Mouse (Mus musculus) fat pad, adult 2 months (tissue): Measurements from ENCODE around the gene 2510009E07Rik.
"Not testable (repeated sequence)": the region's sequence is repeated elsewhere in the genome, so short reads cannot be mapped to it uniquely, and the experiment has no call there.

Experiments
- DNase-seq: peaks from one replicate; pipeline ENCODE4 v3.0.0-alpha.2; 2011; ENCODE audit warnings: low read depth, low spot score; ENCODE audit errors: extremely low read depth

The 2510009E07Rik gene

DNA sequence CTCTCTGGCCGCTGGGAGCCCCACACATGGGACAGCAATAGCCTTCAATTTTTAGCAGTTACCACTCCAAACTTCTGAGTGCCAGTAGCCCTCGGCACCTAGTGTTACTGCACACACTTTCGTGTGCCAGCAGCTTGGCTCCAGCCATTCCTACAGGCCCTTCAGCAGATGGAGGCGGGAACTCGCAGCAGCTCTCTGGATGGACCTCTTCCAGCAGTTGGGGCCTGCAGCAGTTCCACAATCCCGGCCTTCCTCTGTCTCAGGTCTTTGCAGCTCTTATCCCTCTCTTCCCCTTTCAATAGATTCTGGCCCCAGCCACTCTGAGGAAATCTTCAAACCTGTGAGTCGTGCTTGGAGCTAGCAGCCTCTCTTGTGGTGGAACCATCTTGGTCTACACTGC lies 17.7 kb downstream of the 2510009E07Rik start:
- DNase-seq: peak; percentile 45

DNA sequence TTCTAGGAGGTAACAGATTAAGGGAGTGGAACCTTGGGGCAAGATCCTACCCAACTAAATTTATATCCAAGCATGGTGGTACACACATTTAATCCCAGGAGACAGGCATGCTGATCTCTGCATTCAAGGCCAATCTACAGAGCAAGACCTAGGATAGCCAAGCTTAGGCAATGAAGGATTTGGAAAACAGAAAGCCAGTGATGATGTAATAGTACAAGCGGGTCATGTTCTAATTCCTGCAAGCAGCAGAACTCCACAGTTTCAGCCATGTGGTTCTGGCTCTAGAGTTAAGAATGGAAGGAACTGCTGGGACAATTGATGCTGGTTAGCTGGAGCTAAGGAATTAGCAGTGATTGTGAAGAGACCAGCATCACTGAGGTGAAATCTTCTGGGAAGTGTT lies 20.8 kb downstream of the 2510009E07Rik start:
- DNase-seq: peak; percentile 11

DNA sequence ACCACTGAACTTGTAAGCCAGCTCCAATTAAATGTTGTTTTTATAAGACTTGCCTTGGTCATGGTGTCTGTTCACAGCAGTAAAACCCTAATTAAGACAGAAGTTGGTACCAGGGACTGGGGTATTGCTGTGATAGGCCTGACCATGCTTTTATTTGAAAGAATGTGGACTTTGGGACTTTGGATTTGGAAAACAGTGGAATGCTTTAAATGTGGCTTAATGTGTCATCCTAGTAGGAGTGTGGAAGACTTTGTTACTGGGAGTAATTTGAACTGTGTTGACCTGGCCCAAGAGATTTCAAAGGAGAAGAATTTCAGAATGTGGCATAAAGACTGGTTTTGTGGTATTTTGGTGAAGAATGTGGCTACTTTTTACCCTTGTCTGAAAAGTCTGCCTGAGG lies 21.4 kb downstream of the 2510009E07Rik start:
- not testable (repeated sequence) for DNase-seq

DNA sequence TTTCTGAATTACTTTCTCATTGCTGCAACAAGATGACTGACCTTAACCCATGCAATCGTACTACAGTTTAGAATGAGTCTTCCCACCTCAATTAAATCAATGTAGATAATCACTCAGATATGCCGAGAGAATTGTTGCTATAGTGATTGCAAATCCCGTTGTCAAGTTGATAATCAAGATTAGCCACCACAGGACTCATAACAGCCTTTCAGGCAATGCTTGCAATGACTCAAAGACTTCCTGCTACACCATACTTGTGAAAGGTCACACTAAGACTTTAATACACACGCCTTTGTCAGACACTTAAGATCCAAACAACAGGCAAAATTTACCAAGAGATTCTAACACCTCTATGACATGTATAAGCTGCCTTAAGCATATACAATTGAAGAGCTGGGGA lies 22.6 kb downstream of the 2510009E07Rik start:
- DNase-seq: peak; percentile 51

DNA sequence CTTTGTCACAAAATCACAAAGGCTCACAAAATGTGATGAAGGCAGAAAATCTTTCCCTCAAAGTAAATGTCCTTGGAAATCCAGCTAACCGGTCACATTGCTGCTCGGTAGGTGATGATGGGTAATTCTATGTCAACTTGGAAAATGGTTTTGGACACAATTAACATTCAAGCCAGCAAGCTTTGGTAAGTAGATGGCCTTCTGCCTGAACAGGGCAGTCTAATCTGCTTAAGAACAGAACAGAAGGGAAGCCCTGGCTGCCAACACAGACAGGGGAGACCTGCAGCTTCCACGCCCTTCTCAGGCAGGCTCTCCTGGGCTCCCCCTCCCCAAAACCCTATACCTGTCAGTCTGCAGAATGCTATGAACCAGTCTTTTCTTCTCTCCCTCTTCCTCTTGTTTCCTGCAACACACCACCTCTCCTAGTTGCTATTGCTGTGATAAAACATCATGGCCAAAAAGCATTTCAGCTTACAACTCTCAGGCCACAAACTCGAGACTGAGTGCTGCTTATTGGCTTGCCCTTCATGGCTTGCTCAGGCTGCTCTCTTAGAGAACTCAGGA lies 29.0 kb downstream of the 2510009E07Rik start:
- no peak for DNase-seq

DNA sequence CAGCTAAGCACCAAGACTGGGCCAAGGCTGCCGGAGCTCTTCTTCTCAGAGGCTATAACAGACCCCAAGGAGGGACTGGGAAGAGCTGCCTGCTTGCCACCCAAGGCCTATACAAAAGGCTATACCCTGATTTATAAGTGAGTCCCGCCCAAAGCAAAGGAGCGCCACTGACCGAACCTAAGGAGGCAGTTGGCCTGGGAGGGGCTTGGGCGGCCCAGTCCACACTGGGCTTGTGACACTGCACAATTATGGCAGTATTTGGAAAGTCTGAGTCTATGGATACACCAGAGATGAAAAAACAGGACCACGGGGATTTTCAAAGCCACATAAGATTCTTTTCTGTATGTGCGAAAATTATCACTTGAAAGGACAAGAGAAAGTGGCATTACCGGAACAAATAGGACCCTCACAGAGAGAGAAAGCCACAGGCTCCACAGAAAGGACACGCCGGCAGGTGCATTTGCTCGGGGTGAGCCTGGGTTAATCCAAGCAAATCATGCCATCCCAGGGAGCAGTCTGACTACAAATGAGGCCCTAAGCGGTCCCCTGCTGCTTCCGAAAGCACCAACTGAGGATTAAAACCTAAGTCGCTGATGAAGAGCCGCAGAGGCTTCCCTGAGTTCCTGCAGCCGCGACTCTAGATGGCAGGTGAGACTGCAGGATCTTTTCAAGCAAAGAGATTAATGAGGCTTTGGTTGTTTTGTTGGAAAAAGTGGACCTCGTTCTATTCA lies 29.7 kb downstream of the 2510009E07Rik start:
- DNase-seq: no peak

DNA sequence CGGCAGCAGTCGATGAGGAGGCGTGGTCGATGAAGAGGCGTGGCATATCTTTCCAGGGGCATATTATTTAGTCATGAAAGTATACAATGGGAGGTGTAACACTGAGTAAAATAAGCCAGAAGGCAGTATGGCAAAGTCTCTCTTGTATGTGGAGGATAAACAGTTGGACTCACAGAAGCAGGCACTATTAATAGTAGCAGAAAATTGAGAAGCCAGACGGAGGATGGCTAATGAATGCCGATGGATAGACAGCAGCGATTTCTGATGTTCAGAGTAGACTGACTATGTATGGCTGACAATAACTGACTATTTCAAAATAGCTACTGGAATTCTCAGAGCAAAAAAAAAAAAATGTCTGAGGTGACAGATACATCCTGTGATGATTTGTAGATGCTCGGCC lies 38.5 kb downstream of the 2510009E07Rik start:
- no peak for DNase-seq

DNA sequence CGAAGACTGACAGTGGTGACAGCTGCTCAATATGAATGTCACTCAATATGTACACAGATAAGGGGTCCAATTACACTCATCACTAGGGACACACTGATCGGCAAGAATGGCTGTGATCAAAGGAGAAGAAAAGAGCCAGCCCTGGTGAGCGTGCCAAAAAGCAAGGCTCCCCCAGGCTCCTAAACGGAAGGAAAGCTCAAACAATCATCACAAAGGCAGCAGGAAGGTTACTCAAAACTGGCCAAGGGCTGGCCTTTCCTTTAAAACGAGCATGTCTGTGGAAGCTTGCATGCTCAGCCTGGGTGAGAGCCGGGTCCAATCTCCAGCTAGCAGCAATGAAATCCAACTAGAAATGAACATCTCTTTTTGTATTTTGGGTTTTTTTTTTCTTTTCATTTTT lies 39.2 kb downstream of the 2510009E07Rik start:
- no peak for DNase-seq

DNA sequence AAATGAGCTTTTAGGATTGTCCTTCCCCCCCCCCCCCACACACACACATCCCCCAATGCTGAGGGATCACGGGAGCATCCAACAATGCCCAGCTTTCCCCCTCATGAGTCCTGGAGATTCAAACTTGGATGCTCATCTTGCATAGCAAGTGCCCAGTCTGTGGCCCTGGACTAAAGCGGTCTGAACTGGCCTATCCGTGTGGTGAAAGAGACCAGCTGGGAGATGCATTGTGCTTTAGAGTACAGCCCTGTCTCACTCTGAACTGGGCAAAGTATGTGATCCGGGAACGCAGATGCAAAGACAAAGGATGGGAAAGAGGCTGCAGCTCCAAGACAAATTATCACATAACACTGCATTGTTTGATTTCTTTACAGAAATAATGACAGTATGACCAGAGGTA lies 40.1 kb downstream of the 2510009E07Rik start:
- no peak for DNase-seq

DNA sequence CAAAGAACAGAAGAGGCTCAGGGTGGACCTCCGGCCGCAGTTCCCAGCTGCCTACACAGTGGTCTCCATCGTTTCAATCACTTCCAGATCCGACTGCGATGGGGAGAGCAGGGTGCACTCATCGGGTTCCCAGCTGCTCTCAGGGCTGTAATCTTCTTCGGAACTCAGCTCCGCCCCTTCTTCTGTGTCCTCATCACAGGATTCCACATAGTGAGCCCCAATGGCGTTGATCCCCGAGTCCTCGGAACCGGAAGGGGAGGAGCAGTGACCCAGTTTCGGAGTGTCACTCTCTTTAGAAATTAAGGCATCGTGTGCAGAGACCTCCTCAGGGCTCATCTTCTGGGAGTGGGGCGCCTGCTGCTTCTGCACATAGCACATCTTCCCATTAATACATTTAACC lies 41.3 kb downstream of the 2510009E07Rik start:
- no peak for DNase-seq

DNA sequence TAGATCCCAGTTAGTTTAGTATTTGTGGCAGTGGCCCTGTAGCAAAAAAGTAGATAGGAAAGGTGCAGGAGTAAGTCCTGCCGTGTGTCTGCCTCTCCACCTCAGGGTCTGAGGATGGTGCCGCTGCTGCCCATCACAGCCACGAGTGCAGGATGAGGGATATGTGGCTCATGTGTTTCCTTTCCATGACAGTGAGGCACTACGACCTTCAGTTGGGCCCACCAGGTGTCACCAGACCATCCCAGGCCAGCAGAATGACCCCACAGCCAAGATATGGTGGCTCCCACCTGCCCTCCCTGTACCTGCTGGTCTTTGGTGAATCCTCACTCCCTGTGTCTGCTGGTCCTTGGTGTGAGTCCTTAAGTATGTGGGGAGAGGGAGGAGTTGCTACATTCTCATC lies 43.3 kb downstream of the 2510009E07Rik start:
- no peak for DNase-seq

DNA sequence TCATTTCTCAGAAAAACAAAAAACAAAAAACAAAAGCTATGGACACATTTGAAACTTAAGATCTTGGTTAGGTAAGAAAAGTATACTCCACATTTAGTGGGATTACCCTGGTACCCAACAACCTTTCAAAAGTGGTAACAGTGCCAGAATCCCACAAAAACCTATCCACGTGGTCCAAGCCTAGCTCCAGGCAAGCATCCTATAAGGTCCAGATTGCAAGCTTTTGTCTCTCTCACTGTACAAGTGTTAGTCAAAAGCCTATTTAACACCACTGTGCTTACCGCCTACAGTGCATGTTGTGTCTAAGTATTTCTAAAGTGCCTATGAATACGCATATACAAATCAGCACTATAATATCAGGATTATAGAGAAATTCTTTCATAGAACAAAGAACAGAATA lies 44.2 kb downstream of the 2510009E07Rik start:
- no peak for DNase-seq

DNA sequence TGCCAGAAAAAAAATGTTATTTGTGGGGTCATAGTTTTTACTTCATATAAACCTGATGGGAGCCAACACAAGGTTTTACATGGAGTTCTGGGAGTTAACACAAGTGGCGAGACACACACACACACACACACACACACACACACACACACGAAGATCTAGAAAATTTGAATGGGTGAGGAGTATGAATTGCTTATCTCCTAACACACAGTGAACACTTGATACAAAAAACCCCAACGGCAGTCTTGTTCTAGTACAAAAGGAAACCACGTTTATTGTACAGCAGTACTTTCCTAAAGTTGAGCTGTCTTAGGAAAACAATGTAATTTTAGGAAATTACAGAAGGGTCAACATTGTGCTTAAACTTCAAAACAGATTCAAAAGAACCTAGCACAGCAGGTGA lies 45.7 kb downstream of the 2510009E07Rik start:
- no peak for DNase-seq

DNA sequence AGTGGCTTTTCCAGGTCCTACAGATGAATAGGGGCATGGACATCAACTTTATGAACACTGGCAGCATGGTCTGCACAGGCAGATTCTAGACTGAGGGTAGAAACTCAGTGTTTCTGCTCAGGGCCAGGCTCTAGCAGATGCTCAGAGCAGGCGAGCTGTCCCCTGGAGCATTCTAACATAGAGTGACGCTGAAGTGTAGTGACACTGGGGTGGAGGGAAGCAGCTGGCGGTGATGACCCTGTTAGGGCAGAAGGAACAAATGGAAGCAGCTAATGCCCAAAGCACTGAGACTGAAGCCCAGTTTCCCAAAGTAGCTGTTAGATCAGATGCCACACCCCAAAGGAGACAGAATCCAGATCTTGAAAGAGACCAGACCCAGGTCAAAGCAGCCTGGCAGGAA lies 48.0 kb downstream of the 2510009E07Rik start:
- no peak for DNase-seq

DNA sequence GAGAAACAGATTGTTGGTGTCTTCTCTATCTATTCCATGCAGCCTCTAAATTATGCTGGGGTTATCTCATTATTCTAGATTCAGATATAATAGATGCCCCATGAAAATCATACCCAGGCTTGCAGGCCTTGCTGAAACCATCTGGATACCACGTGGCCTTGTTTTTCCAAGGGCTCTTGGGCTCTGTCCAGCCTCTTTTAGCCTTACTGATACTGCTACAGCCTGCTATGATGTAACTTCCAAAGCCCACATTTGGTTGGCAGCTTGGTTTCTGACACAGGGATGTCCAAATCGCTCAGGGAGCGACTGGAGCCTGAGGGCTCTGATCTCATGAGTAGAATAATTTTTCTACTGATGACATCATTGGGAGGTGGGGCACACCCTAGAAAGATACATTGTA lies 48.5 kb downstream of the 2510009E07Rik start:
- no peak for DNase-seq

DNA sequence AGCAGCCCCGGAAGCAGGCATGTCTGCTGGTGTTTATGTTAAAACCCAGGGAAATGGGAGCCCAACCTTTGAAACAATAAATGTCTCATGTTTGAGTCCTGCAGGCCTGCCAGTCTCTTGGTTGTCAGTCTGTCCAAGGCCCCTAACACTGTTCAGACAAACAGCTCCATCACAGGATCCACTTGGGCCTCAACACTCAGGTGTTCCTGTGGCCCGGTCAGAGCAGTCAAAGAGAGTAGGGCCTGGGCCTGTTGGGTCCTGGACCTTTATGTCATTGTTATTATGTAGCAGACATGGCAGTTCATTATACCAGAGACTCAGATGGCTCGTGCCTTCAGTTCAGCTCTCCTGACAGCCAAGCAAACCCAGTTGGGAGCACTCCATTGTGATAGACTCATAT lies 49.9 kb downstream of the 2510009E07Rik start:
- no peak for DNase-seq

DNA sequence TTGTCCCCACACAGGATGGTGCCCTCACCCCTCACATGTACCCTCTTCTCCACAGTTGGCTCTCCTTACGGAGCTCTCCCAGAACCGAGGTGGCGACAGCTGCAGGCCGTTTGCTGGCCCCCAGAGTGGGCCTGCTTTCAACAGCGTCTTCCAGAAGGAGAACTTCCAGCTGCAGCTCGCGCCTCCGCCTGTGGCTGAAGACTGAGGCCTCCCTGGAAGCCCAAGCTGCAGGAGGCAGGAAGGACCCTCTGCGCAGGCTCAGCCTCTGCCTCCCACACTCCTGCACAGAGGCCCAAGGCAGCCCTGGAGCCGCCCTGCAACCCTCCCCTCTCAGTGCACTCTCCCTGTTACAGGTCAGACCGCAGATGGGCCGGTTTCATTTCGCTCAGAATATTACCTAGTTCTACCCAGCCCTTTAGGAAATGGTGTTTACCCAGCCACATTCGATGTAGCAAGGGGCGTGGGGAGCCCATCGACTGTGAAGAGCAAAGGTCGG lies 50.4 kb downstream of the 2510009E07Rik start:
- no peak for DNase-seq

DNA sequence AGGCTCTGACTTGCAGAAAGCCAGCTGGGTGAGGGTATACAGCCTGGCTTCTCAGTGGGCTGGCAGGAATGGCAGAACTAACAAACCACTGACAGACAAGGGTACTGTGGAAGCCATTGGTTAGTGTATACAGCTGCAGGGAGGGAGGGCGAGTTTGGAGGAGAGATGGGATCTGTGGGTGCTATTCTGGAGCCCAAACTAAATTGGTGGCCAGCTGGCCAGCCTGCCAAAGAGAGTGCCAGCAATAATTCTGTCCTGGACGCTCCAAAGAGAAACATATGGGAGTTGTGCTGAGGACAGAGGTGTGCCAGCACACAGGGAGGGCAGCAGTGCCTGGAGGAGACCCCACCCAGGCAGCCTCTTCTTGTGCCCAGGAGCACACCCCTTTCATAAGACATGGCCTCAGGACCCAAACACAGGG lies 50.8 kb downstream of the 2510009E07Rik start:
- no peak for DNase-seq

DNA sequence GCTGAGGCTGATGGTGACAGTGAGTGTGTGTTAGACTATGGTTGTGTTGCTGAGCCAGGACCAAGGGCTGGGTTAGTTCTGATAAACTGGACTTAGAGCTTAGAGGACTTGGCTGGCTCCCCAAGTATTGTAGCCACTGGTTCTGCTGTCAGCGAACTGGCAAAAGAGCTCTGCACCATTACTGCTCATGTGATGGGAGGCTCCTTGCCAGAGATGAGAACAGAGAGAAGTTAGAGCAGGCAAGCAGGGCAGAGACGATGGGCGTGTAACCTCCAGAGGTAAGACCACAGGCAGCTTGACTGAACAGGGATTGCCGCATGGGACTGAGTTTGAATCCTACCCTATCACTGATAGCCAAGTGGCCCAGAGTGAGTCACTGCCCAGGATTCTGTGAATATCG lies 51.6 kb downstream of the 2510009E07Rik start:
- no peak for DNase-seq

DNA sequence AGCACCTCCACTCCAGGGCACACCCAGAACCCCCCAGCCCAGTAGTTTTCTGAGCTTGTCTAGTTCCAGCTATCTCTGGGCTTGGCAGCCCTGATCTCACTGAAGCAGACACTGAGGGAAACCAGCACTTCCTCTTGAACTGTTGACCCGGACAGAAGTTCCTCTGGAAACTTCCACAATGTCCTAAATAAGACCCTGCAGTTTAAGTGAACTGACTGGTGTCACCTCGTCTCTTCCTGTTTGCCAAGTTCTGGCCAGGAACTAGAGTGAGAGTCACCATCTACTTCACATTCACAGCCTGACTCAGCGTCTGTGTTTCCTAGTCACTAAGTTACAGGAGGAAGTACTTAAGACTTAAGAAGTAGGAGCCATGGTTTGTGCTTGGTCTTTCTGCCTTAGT lies 52.5 kb downstream of the 2510009E07Rik start:
- no peak for DNase-seq

DNA sequence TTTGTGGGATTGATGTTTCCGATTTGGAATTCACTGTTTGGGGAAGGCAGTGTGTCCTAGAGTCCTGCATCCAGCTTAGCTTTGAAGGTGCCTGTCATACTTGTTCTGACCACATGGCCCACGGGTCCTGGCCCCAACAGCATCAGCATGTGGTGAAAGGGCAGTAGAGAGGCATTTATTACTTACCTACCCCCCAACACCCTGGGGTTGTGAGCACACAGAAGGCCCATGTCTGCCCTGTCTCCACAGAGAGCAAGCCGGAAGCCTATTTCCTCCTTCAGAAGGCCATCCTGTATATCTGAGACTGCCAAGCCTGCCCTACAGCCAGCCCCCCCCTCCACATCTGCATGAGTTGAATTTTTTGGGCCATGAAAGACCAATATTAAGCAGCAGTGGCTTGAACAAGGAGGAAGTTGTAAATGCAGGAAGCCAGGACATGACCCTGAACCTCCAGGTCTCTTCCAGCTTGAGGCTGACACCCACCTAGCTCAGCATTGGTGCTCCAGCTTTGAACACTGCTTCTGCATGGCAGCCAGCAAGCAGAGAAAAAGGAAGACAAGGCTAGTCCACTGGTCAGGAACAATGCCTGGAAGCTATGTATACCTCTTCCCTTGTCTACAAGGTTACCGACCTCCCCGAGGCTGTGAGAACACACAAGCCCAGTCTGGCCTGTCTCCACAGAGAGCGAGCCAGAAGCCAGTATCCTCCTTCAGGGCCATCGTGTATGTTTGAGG lies 53.5 kb downstream of the 2510009E07Rik start:
- DNase-seq: no peak

DNA sequence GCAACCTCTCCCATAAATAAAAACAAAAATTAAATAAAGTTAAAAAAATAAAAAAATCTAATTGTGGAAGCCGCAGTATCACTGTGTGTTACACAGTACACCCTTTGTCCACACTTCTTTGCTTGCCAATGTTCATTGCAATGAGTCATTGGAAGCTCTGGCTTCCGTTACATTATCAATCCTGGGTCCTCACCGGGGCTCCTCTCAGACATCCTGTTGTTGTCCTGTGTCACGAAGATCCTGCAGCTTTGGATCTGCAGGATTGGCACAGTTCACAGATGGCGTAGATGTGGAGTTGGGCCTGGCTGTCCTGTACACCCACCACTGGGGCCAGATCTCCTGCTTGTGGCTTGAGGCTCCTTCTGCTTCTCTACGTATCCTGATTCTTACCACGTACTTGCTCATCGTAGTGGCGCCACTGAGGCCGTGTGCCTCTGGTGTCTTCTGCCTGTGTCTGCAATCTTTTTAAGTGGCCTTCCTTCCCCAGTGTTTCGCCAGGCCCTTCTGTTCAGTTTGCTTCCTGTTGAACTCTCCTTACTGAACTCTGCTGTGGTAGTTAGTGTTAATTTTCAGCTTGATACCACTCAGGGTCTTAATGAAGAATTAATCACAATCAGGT lies 57.2 kb downstream of the 2510009E07Rik start:
- DNase-seq: no peak
